Mouse (Mus musculus) cerebellum, adult (tissue): Measurements from ENCODE around the gene Aco1.

Experiments used
- ATAC-seq: cut with Nextera tagmentation; 2 replicates; pipeline ENCODE4 v1.9.2; 2017; ENCODE audit warnings: mild to moderate bottlenecking, moderate library complexity, mixed read lengths; ENCODE audit not compliant: insufficient number of reproducible peaks, low FRiP score, low TSS enrichment

Gene Aco1

DNA sequence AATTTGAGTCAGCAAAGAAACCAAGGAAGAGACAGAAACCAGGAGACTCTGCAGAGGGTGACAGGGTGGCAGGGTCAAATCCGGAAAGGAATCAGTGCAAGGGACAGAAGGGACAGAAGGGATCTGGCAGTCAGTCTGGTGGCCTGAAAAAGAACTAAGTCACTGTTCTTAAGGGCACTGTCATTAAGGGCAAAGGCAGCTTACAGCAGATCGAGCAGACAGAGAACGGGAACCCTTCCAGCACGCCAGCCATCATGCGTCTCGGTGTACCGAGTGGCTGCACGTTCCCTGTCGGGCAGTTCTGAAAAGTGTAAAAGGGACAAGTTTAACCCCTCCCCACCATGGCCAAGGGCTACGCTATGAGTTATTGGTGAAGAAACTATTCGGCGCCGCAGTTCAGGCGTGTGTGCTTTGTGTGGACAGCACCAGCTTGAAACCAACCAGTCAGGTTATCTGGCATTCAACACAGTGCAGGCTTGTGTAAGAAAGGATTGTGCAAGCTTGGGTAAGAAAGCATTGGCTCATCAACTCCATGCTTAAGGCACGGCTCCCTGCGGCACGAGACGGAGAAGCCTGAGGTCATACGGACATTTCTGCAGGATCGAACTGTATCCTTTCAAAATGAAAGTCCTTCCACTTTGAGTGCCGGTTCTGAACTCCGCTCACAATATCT lies 62.5 kb downstream of the Aco1 start:
- ATAC-seq: no peak

DNA sequence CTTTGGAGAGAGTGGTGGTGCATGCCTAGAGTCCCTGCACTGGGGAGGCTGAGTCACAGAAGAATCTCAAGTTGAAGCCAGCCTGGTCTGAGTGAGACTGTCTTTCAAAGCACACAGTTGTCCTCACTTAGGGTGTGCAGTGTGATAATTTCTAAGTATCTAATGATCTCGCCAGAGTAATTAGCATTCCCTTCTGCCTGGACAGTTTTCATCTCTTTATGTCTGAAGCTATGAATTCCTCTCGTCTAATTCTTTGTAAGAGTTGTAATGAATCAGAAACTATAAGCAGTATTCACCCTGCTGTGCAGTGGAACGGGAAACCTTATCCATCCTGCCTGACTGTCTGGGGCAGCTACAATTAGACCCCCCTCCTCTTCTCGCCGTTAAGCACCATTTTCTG lies 64.8 kb downstream of the Aco1 start:
- no peak for ATAC-seq

DNA sequence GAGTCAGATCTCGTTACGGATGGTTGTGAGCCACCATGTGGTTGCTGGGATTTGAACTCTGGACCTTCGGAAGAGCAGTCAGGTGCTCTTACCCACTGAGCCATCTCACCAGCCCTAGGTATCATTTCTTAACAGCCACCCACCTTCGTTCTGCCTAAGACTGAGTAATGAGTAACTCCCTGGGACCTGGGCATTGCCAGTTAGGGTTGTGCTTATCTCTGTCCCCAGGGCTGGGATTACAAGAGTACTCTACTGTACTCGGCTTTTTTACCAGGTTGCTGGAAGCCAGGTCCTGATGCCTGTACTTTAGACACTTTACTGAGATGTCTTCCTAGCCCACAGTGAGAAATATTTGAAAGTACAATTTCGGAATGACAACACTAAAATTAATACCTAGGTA lies 69.3 kb downstream of the Aco1 start:
- no peak for ATAC-seq

DNA sequence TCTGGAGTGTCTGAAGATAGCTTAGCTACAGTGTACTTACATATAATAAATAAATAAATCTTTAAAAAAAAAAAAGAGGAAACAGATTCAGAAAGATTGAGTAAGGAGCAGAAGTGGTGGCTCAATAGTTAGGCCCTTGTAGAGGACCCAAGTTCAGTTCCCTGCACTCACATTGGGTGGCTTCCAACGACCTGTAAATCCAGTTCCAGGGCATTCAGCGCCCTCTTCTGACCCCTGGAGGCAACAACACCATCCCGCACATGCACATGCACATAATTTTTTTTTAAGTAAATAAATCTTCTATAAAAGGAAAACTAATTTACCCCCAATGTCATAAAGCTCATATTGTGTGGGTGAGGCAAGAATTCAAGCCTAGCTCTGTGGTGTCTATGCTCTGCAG lies 75.0 kb downstream of the Aco1 start:
- no peak for ATAC-seq

DNA sequence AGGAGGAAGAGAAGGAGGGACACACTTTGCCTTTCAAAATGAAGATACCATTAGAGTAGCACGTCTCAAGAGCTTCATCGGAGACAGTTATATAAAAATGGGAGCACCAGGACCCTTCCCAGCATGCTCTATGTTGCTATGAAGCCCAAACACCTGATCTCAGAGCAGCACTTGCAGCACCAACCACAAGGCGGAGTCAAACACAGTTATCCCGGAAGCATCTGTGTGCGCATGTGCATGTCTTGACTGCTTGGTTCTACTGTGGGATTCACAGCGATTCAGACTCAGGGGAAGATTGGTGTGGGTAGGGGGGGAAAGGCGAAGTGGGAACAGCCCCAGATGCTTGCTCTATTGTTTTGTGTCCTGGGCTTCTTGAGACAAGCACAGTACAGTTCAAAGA lies 75.5 kb downstream of the Aco1 start:
- ATAC-seq: no peak

DNA sequence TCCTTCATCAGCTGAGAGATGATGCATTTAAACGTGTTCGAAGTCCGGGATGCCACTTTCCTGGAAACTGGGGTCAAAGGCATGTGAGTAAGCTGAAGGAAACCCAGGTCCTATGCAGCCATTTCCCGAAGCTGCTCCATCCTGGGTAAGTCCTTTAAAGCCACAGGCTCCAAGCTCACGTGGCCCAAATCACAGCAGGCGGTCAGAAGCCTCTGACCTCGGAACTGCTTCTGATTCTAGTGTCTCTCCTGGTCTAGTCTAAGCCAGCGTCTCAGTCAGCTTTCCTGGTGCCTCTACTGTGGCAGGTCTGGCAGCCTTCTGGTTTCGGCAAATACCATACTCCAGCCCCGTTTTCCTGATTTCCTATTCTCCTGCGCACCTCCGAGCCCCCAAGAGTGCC lies 77.6 kb downstream of the Aco1 start:
- no peak for ATAC-seq

DNA sequence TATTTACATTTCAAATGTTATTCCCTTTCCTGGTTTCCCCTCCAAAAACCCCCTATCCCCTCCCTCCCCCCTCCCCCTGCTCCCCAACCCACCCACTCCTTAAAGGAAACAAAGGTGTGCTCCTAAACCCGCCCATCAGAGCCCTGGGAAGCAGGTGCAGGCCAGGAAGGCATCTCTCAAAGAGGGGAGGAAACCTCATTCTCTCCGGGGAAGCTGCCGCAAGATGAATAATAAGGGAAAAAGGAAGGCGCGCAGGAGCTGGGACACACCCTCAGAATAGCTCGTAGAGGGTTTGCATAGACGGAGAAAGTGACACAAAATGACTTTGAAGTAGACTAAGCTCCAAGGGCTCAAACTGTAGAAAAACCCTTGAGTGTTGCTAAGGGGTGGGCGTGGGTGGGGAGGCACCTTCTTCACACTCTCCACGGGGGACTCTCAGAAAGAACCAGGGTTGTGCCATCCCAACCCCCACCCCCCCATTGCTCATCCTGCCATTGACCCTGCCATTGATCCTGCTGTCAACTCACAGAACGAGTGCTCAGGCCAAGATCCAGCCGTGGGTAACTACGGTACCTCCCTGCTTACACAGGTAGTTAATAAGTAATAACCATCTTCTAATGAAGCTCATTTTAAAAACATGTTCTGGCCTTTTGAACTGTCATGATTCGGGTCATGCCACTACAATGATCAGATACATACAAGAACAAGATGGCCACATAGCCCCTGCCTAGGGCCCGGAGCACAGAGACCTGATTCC lies 78.3 kb downstream of the Aco1 start:
- no peak for ATAC-seq

DNA sequence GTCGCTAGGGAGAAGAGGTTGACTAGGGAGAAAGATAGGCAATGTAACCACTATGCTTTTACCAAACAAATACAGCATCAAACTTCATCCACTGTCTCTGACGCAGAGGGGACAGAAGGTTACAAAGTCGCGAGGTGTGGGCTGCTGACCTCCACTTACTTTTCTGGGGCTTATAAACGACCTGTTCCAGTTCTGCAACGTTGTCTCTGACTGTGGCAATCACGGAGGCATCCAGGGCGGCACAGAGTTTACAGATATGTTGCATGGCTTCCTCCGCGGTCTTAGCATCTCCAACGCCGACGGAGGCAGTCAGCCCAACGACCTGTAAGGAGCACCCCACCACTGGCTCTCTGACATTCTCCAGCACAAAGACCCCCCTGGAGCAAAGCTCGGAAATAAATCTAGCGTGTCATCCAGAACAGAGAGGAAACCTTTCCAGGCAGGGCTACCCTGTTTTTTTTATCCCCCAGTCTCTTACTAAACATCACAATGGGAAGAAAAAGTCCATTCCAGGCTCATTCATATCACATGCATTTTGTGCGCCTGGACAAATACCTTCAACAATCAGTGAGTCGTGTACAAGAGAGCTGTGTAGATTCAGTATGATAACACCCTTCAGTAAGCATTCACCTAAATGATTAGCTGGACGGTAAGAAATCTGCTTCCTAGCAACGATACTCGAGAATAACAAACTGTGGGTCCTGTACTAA lies 79.2 kb downstream of the Aco1 start:
- ATAC-seq: no peak

DNA sequence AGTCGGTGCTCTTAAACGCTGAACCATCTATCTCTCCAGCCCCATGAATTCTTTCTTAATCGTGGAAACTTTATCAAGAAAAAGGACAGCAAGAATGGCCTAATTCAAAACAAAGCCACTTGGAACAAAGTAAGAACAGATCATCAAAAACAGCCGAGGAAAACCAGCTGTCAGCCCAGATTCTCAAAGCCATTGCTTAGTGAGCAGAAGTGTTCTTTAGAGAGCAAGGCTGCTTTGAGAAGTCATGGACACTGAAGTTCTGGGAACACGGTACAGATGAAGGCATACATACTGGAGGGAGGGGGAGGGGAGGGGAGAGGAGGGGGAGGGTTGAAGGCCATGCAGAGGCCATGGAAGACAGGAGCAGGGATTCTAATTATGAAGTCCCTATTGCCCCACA lies 83.2 kb downstream of the Aco1 start:
- ATAC-seq: no peak

DNA sequence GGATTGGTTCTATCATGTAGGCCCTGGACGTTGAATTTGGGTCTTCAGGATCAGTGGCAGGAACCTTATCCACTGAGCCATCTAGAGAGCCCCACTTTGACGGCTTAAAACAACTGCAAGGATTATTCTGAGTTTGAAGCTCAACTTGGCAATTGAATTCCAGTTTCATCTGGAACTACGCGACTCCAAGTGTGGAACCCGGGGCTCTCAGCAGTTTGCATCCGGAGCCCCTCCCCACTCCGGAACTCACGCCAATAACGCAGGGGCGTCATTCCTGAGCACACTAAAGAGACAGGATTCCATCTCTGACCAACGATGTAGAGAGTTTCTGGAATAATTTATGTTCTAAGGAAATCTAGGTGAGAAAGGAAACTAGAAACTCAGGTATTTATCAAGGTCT lies 84.2 kb downstream of the Aco1 start:
- no peak for ATAC-seq

DNA sequence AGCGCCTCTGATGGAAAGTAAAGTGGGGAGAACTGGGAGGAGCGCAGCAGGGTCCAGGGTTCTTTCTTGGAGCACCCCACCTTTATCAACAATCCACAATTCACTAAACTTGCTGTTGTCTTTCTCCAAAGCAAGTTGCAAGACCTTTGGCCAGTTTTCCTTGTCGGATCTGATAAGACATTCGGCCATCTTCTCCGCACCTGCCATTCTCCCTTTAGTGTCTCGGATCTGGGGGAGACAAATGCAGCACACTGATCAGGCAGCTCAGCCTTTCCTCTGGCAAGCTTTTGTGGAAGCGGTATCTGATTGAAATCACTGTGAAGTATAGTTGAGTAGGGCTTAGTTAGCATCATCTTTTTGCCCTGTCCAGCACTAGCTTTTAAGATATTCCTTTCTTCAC lies 85.0 kb downstream of the Aco1 start:
- no peak for ATAC-seq

DNA sequence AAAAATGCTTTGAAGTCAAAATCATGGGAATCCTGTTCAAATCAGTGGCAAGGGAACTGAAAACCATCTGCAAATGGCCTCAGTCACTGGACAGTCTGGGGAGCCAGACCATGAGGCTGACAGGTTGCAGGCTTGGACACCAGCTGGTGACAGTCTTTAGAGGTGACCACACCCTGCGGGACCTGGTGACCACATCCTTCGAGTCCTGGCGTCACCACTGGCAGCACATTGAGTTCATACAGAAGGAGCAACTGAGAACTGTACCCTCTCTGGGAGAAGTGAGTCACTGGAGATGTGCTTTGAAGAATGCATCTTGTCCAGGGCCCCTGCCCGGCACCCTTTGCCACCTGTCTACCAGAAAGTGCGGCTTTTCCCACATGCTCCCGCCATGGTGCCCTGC lies 86.8 kb downstream of the Aco1 start:
- ATAC-seq: no peak

DNA sequence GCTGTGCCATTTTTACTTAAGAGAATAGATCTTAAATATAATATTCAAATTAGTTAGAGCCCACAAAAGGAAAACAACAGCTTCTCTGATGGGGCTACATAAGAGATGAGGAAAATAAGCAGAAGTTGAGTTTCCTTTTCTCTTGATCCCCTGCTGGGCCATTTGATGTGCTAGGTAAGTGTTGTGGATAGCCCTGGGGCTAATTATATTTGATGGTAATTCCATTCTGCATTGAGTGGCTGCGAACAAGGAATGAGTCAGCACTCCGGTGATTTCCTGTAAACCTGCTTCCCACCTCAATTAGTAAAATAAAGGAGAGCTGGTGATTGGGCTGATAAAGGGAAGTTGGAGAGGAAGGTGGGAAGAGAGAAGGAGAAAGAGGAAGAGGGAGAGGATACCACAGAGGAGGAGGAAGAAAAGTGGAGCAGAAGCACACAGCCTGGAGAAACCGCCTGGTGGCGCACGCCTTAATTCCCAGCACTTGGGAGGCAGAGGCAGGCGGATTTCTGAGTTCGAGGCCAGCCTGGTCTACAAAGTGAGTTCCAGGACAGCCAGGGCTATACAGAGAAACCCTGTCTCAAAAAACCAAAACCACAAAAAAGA lies 90.3 kb downstream of the Aco1 start:
- ATAC-seq: no peak

DNA sequence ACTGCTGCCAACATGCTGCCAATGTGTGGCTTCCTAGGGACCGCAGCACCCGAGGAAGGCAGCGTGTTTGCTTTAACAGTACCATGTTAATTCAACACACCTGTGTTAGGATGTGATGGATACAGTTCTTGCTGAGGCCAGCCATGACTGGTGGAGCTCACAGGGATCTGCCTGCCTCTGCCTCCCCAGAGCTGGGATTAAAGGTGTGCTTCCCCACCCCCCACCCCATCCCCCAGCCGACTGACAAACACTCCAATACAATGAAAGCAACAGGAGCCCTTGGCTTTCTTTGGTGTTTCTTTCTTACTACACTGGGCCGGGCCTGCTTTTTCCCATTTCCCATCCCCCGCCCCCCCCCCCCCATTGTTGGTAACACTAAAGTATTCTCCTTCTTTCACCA lies 91.4 kb downstream of the Aco1 start:
- ATAC-seq: no peak

DNA sequence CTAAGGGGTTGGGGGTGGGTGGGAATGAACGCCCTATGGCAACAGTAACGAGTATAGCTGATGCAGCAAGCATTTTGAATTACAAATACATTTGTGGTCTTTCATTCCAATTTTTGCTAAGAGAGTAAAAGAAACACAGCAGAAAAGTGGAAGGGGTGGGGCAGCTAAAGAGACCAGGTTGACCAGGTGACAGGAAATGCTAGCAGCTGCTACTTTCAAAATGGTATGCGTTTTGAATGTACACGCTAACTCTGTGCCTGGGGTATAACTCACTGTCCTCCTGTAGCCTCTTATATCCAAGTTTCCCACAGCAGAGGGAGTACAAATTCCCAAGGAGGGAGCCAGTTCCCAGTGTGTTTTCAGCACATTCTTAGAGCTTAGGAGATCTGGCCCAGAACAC lies 93.9 kb downstream of the Aco1 start:
- no peak for ATAC-seq

DNA sequence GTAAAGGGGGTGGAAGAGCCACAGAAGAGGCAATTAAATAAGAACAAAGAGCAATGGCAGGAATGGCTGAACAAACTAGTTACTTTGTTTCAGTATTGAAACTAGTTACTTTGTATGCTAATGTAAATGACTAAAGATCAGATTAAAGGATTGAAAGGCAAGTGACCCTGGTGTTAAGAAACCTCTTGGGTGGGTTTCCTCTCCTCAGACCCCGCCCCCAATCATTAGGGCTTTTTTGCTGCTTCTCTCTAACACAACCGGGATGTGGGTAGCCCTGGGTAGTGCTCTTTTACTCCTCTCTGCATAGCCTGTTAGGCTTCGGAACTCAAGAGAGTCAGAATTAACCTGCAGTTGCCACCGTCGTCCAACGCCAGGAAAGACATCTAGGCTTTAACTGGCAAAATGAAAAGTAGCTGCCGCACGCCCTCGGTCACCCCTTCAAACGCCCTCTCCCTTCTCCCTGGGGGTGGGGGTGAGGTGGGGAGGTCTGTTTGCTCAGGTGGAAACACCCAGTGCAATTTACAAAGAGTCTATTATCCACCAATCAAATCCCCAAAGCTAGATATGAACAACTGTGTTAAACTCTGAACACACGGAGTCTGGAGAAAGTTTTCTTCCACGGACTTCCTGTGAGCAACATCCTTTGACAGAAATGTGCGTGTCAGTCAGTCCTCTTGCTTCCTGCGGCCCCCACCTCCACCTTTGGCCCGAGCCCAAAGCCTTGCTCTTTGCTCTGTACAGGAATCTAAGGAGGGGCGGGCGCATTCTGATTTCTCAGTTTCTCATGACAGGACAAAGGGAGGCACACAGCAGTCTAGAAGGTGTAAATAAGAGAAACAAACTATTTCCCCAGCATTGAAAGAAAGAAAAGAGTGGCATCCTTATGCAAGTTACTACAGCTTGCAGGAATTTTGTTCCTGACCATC lies 95.9 kb downstream of the Aco1 start:
- peak; percentile 45; the same call in 1 of the 2 replicates for ATAC-seq

DNA sequence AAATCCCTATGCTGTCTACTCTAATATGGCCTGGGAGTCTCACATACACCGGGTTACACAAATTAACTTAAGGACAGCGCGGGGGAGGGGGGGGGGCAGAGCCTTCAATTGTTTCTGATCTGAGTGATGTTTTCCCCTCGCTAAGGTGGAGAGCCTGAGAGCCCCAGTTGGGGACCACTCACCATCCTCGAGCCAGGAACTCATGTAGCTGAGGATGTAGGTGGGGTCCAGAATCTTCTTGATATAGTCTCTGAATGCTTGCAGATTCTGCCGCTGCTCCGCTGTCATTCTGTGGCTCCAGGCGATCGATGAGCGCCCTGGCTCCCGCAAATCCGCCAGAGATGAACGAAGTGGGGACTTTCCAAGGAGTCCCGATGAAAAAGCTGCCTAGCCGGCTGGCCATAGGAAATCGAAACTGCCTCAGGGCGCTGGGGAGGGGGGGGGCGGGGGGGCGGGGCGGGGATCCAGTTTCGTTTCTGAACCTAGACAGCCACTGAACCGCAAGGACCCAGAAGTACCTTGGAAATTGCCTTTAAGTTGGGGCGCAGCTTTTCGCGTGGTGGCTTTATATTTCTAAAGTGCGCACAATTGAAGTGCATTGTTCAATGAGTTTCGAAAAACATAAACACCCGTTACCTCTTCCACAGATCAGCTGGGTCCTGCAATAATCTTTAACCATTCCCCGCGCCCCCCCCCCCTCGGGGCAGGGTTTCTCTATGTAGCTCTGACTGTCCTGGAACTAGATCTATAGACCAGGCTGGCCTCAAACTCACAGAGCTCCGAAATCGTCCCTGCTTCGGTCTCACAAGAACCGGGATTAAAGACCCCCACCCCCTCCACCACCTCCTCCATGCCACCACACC lies 96.8 kb downstream of the Aco1 start, which contains the start of gene Ddx58:
Gene Ddx58 (minus strand): TSS at position 420 of the 863 bp plus-strand sequence.
- peak; percentile 40; the same call in 1 of the 2 replicates for ATAC-seq

DNA sequence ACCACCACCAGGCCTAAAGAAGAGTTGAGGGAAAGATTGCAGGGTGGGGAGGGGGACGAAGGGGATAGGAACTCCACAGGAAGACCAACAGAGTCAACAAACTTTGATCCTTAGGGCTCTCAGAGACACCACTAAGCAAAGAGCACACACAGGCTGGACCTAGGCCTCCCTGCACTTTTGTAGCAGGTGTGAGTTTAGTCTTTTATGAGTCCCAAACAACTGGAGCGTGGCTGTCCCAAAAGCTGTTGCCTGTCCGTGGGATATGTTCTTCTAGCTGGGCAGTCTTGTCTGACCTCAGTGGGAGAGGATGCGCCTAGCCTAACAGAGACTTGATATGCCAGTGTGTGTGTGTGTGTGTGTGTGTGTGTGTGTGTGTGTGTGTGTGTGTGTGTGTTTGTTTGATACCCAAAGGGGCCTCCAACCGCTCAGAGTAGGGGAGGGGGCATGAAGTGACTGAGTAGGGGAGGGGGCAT lies 97.4 kb downstream of the Aco1 start:
- no peak for ATAC-seq

DNA sequence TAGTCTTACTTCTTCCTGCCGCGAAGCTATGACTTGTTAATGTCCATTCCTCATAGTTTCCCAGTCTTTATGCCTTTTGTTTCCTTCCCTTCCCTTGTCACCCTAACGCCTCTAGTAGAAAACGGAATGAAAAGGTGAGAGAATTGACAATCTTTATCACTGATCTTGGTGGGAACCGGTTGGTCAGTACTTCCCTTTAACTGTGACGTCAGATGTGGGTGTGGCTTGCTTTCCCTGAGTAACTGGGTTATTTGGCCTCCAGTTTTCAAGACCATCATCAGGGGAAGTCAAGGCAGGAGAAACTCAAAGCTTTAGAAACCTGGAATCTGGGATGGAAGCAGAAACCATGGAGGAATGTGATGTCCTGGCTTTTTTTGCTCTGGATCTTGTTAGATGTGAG lies 99.0 kb downstream of the Aco1 start:
- no peak for ATAC-seq
